Mouse (Mus musculus) embryo, embryonic 10 days (tissue): Measurements from ENCODE around the gene H2al1b.
A peak's percentile ranks its signal among the peaks of the same experiment; 100 is the strongest.
"Not testable (repeated sequence)": the region's sequence is repeated elsewhere in the genome, so short reads cannot be mapped to it uniquely, and the experiment has no call there.

Experiments
- DNase-seq: peaks from one replicate; pipeline ENCODE4 v3.0.0-alpha.2; 2015; ENCODE audit warnings: low spot score

Gene H2al1b

DNA sequence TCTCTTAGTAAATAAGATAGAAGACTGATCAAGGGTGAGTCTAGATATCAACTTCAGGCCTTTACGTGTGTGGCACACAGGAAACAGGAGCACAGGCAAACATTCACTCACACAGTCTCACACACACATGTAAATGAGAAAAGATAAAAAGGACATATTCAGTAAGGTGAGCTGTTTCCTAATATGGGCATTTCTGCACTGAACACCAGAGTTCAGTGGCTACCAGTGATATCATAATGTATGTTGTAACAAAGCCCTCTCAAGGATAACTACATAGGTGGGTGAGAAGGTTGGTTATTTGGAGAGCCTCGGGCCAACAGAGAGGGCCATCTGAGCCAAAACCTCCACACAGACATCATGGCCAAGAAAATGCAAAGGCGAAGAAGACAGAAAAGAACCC, at the start of gene H2al1b:
TSS of gene H2al1b (plus strand) at position 301 of the 400 bp plus-strand sequence.
- not testable (repeated sequence) for DNase-seq

DNA sequence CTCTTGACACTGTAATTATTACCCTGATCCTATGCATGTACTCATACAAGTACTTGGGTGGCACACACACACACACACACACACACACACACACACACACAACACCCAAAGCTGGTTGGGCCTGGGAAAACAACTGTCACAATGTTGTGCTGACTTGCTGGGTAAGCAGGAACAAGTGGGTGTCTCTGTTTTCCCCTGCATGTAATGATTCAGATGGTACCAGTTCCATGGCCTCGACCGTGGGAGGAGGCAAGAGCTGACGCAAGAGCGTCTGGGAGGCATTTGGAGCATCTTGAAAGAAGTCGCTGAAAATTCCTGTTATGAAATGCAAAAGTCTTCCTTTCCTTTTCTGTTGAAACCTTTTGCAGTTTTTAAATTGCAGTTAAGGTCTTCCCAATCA, 48.2 kb upstream of the H2al1b start:
- no peak for DNase-seq

DNA sequence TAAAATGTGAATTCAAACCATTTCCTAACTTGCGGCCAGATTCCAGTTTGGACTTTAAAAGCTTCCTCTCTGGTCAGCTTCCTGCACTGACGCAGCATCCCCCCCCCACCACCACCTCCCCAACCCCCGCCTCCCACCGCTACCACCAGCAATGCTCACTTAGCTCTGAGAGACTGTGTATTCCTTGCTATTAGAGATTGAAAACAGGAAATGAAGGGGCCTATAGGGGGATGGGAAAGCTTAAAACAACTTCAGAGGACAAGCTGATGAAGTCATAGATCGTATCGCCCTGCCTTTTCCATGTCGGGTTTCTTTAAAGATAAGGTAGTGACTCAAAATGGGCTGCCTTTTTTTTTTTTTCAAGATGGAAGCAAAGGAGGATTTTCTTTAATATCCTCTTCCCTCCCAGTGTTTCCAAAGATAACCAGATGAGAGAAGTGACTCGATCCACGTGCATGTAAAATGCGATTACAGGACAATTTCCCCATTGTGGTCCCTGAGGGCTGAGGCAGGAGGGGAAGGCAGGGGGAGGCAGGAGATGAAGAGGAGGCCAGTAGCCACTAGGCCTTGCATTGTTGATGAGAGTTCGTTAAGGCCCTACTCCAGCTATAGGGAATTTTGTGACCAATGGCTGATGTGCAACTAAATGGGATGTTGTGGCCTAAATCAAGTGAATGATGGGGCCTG, 47.6 kb upstream of the H2al1b start:
- no peak for DNase-seq

DNA sequence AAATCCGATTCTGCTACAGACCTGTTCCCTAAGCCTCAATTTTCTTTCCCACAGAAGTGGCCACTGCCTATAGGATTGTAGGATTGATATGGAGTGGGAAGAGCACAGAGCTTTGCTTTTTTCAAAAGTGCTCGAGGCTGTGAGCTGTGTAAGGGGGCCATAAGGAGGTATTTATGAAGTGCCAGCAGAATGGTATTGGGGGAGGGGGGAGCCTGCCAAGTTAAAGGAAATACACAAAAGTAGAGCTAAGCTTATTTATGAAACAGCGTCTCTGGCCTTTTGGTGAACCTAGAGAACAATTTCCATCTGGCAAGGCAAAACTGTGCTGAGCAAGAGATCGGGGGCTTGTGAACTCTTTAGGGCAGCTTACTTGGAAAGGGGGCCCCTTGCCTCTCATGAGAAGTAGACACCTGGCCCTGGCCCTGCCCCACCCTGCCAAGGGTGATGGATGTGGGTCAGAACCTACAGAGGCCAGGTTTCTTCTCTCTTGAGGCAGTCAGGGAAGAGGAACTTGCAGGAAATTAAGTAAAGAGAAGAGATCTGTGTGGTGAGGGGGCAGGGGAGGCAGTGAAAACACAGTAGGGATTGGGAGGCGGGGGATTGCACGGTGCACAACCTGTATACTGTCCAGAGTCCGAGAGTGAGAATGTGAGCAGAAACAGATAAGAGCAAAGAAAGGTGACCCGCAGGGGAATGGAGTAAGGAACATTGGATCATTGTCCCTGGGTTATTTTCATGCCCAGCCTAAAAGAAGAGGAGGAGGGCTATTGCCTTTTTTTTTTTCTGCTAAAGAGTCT, 46.5 kb upstream of the H2al1b start:
- DNase-seq: peak; percentile 33

DNA sequence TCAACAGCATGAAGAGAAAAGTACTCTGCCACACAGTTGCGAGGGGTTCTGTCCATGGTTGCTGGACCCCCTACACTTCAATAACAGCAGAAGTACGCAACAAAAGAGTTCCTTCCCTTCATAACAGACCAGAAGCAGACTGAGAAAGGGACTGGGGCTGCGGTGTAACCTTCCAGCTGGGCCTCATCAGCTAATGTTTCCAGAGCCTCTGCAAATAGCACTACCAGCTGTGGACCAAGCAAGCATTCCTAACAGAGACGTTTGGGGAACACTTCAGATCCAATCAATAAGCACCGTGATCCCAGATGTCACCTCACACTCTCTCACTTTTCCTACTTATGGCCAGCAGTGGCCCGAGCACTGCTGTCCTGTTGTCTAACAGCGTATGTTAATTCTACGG, 37.3 kb upstream of the H2al1b start:
- DNase-seq: no peak

DNA sequence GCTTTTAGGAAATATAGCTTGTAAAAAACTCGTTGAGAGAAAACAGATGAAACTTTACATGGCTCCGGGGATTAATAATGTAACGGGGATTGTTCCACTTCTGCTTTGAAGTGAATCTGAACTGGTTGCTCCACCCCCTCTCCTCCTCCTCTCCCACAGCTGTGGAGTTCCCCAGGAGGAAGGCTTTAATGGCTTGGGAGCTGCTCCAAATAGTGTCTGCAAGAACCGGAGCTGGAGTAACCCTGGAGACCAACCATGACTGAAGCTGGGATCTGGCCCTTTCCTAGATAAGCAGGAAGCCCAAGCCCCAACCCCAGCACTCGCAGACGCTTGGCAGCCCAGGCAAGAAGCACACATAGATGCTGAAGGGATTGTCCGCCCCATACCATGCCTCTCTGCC, 34.4 kb upstream of the H2al1b start:
- no peak for DNase-seq

DNA sequence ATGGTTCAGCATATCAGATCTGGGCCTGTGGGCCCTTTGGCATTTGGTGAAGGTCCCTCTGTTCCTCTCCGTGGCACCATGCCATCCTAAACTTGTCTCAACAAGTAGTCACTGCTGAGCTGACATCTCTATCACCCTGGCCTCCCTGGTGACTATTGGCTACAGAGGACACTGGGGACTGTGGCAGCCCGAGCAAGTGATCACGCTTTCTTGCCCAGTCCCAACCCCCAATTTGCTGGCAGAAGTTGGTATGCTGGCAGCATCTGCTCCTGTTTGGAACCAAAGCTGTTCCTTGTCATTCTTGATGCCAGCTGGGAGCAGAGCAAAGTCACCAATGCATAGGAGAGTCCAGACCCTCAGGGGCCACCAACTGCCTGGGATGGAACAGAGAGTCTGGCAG, 33.2 kb upstream of the H2al1b start:
- DNase-seq: no peak

DNA sequence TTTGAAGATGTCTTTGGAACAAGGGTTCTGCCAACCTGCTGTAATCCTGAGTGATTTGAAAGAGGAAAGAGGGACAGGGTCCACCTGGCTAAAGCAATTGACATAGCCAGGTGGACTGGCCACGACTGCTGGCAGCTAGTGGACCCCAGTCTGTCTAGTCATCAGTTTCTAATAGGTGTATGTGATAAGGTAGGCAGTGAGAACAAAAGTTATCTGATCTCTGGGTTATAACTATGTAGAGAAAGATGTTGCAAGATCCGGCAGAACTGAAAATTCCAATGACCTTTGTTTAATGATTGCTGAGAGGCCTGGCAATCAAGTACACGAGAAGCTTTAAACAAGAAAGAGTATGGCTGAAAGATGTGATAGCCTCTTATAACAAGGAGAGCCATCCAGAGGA, 29.0 kb upstream of the H2al1b start:
- no peak for DNase-seq

DNA sequence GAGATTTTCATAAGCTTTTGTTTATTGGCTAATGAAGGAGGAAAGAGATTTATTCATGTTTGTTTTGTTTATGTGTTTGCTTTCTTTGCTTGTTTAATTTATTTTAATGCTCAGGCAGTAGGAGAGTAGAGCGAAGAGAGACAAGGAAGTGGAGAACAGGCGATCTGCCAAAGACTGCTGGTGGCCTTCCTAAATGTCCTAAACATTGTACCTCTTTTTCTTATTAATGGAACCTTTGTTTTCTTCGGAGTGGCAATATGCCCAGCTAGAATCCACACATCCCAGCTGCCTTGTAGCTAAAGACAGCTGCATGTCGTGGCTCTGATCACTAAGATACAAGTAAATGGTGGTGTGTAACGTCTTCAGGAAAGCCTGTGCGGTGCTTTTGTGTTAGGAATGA, 25.1 kb upstream of the H2al1b start:
- no peak for DNase-seq

DNA sequence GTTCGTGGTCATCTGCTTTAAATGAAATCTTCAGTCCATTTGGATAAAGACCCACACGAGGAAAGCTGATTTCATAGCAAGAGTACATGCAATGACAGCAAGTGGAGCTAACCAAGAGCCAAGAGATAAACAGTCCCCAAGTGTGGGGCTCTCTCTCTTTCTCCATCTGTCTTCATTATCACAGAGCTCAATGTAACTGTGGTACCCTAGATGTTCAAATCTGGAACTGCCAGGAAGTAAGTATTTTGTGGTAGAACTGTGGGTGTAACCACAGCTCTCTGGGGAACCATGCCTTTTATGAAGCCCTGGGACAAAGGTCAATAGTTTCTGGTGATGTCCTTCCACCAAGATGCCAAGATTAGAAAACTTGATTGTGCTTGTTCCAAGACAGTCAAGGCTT, 21.5 kb upstream of the H2al1b start:
- DNase-seq: no peak

DNA sequence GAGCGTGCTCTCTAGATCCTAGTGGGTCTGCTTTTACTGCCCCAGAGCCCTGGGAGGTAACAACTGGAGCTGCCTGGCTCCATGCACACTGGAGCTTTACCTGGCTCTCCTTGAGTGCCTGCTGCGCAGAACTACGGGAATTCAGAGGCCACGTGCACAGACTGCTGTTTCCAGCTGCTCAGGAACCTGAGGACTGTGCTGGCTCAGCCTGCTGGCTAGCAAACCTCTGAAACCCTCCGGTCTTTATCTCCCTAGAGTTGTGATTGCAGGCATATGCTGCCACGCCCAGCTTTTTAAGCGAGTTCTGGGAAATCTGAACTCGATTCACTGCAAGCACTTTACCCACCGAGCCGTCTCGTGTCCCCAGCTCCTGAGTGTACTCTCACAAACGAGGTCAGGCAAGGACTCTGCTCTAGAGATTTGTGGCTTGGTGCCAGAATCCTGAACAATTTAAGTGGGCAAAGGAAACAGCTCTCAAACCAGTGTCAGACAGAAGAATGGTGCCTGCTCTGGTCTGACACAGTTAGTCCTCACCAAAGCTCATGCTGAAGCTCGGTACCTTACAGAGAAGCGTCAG, 13.8 kb upstream of the H2al1b start:
- DNase-seq: no peak

DNA sequence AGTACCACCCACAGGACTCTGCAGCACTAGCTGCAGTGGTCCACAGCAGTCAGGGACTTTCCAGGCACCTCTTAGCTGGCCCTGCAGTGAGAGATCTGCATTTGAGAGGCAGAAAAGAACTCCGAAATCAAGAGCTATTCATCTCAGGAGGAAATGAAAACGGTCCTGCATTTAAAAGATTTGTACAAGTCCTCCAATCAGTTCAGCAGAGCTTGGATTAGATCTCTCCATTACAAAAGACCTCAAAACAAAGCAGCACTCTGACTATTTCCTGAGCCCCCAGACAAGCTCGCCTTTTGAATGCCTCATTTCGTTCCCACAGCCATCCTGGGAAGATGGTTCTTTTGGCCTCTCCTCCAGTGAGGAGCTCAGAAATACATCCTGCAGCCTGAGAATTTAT, 13.0 kb upstream of the H2al1b start:
- DNase-seq: no peak

DNA sequence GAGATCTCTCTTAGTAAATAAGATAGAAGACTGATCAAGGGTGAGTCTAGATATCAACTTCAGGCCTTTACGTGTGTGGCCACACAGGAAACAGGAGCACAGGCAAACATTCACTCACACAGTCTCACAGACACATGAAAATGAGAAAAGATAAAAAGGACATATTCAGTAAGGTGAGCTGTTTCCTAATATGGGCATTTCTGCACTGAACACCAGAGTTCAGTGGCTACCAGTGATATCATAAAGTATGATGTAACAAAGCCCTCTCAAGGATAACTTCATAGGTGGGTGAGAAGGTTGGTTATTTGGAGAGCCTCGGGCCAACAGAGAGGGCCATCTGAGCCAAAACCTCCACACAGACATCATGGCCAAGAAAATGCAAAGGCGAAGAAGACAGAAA, 3.3 kb upstream of the H2al1b start, which contains the start of gene H2al1a:
TSS of gene H2al1a (plus strand) at position 301 of the 400 bp plus-strand sequence.
- not testable (repeated sequence) for DNase-seq

DNA sequence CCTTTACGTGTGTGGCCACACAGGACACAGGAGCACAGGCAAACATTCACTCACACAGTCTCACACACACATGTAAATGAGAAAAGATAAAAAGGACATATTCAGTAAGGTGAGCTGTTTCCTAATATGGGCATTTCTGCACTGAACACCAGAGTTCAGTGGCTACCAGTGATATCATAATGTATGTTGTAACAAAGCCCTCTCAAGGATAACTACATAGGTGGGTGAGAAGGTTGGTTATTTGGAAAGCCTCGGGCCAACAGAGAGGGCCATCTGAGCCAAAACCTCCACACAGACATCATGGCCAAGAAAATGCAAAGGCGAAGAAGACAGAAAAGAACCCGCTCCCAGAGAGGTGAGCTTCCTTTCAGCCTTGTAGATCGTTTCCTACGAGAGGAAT, 3.1 kb downstream of the H2al1b start, which contains the start of gene H2al1c:
TSS of gene H2al1c (plus strand) at position 301 of the 400 bp plus-strand sequence.
- DNase-seq: not testable (repeated sequence)

DNA sequence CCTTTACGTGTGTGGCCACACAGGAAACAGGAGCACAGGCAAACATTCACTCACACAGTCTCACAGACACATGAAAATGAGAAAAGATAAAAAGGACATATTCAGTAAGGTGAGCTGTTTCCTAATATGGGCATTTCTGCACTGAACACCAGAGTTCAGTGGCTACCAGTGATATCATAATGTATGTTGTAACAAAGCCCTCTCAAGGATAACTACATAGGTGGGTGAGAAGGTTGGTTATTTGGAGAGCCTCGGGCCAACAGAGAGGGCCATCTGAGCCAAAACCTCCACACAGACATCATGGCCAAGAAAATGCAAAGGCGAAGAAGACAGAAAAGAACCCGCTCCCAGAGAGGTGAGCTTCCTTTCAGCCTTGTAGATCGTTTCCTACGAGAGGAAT, 6.3 kb downstream of the H2al1b start, which contains the start of gene H2al1d:
TSS of gene H2al1d (plus strand) at position 301 of the 400 bp plus-strand sequence.
- DNase-seq: not testable (repeated sequence)

DNA sequence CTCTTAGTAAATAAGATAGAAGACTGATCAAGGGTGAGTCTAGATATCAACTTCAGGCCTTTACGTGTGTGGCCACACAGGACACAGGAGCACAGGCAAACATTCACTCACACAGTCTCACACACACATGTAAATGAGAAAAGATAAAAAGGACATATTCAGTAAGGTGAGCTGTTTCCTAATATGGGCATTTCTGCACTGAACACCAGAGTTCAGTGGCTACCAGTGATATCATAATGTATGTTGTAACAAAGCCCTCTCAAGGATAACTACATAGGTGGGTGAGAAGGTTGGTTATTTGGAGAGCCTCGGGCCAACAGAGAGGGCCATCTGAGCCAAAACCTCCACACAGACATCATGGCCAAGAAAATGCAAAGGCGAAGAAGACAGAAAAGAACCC, 9.4 kb downstream of the H2al1b start, which contains the start of gene H2al1e:
TSS of gene H2al1e (plus strand) at position 301 of the 400 bp plus-strand sequence.
- DNase-seq: not testable (repeated sequence)

DNA sequence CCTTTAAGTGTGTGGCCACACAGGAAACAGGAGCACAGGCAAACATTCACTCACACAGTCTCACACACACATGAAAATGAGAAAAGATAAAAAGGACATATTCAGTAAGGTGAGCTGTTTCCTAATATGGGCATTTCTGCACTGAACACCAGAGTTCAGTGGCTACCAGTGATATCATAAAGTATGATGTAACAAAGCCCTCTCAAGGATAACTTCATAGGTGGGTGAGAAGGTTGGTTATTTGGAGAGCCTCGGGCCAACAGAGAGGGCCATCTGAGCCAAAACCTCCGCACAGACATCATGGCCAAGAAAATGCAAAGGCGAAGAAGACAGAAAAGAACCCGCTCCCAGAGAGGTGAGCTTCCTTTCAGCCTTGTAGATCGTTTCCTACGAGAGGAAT, 12.6 kb downstream of the H2al1b start, which contains the start of gene H2al1f:
TSS of gene H2al1f (plus strand) at position 301 of the 400 bp plus-strand sequence.
- not testable (repeated sequence) for DNase-seq

DNA sequence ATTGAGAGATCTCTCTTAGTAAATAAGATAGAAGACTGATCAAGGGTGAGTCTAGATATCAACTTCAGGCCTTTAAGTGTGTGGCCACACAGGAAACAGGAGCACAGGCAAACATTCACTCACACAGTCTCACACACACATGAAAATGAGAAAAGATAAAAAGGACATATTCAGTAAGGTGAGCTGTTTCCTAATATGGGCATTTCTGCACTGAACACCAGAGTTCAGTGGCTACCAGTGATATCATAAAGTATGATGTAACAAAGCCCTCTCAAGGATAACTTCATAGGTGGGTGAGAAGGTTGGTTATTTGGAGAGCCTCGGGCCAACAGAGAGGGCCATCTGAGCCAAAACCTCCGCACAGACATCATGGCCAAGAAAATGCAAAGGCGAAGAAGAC, 15.7 kb downstream of the H2al1b start, which contains the start of gene H2al1g:
TSS of gene H2al1g (plus strand) at position 301 of the 400 bp plus-strand sequence.
- not testable (repeated sequence) for DNase-seq

DNA sequence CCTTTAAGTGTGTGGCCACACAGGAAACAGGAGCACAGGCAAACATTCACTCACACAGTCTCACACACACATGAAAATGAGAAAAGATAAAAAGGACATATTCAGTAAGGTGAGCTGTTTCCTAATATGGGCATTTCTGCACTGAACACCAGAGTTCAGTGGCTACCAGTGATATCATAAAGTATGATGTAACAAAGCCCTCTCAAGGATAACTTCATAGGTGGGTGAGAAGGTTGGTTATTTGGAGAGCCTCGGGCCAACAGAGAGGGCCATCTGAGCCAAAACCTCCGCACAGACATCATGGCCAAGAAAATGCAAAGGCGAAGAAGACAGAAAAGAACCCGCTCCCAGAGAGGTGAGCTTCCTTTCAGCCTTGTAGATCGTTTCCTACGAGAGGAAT, 19.0 kb downstream of the H2al1b start, which contains the start of gene H2al1h:
TSS of gene H2al1h (plus strand) at position 301 of the 400 bp plus-strand sequence.
- DNase-seq: not testable (repeated sequence)

DNA sequence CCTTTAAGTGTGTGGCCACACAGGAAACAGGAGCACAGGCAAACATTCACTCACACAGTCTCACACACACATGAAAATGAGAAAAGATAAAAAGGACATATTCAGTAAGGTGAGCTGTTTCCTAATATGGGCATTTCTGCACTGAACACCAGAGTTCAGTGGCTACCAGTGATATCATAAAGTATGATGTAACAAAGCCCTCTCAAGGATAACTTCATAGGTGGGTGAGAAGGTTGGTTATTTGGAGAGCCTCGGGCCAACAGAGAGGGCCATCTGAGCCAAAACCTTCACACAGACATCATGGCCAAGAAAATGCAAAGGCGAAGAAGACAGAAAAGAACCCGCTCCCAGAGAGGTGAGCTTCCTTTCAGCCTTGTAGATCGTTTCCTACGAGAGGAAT, 22.1 kb downstream of the H2al1b start, which contains the start of gene H2al1i:
TSS of gene H2al1i (plus strand) at position 301 of the 400 bp plus-strand sequence.
- DNase-seq: not testable (repeated sequence)

DNA sequence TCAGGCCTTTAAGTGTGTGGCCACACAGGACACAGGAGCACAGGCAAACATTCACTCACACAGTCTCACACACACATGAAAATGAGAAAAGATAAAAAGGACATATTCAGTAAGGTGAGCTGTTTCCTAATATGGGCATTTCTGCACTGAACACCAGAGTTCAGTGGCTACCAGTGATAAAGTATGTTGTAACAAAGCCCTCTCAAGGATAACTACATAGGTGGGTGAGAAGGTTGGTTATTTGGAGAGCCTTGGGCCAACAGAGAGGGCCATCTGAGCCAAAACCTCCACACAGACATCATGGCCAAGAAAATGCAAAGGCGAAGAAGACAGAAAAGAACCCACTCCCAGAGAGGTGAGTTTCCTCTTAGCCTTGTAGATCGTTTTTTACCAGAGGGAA, 25.3 kb downstream of the H2al1b start, which contains the start of gene H2al1j:
TSS of gene H2al1j (plus strand) at position 301 of the 400 bp plus-strand sequence.
- DNase-seq: not testable (repeated sequence)

DNA sequence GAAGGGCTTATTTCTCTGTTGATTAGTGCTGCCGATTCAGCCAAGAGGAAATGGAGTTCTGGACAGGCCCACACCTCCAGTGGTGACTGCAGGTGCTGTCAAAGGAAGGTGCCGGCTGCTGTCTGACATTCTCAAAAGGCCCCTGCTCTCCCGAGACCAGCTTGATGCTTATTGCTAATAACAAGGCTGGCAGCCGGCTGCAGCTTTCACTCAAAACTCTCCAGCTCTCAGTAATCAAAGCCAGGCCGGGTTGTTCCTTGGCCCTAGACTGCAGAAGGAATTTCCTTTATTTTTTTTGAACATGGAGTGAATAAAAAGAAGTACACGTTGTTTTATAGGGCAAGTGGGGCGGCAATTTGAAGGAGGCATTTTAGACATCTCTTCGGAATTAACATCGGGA, 43.5 kb downstream of the H2al1b start:
- peak; percentile 18 for DNase-seq
